Mouse (Mus musculus) kidney, adult 11 months (tissue): ENCODE measurements at regions not wholly inside any gene's neighbourhood (a gene's known extent, or its start where the extent isn't known, plus 50 kb on each side); places are given as distances from the start of the nearest gene placed in this dataset.
A peak's percentile ranks its signal among the peaks of the same experiment; 100 is the strongest.

ENCODE experiments used
- DNase-seq: peaks from one replicate; pipeline ENCODE4 v3.0.0; 2022

GRCm38 (mm10) chr4:114665684-114666083 lies 155.8 kb upstream of the Gm12830 start:
- peak; percentile 74 for DNase-seq

GRCm38 (mm10) chr4:114666238-114666978 lies 155.1 kb upstream of the Gm12830 start:
- DNase-seq: no peak

DNA sequence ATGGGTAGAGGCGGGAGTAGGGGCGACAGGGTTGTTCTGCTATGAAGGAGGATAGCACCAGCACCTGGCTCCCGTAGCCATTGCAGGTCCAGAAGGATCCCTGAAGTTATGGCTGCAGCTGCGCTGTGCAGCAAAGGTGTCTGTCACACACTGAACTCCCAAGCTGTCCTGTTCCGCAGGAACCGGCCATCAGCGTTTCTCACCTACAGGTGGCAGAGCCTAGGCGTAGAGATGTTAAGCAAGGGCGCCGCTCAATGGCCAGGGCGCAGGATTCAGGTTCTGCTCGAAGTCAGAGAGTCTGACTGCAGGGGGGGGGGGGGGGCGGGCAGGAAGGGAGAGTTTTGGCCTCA lies 154.6 kb upstream of the Gm12830 start:
- no peak for DNase-seq

DNA sequence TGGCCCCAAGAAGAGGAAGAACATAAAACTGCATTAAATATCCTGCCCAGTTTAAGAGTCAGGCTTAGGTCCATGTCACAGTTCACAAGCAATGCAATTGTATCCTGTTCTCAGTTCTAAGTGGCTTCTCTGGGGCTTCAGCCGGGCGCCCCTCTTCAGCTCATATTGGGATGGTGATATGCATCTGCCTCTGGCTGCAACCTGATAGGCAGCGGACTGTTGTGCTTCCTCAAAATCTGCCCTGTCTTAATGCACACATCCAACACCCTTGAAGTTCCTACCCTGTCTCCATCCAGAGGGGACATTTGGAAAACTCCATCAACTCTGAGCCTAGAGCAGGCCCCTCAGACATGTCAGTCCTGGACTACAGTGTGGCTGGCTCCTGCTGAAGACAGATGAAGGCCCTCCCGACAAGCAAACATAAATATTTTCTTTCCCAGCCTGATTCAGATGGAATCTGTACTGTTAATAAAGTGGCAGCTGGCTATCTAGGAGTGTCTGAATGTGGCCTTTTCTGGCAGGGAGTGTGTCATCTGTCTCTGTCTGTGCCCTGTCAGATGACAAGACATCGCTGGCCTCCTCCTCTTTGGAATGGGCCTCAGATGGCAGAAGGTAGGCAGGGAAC lies 149.3 kb upstream of the Gm12830 start:
- DNase-seq: no peak

GRCm38 (mm10) chr4:114676908-114677898 lies 144.3 kb upstream of the Gm12830 start:
- DNase-seq: no peak

GRCm38 (mm10) chr4:114678053-114678941 lies 143.2 kb upstream of the Gm12830 start:
- no peak for DNase-seq

- no peak for DNase-seq
Measured at GRCm38 (mm10) chr4:114680360-114680759, 141.2 kb upstream of the Gm12830 start.

DNA sequence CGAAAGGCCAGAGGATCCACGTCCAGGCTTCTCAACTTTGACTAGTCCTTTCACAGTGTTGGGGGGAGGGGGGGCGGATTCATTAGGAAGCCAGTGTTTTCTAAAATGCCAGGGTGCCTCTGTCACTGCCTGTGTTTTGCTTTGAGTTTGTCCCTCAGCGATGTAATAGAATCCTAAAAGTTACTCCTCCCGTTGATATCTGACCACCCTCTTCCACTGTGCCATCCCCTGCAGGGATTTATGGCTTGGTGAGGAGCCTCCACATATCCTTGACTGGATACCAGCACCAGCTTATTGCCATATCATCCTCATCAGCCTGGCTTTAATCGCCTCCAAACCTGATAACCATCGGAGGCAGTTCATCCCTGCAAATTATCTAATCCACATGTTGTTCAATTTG lies 138.6 kb upstream of the Gm12830 start:
- no peak for DNase-seq

DNA sequence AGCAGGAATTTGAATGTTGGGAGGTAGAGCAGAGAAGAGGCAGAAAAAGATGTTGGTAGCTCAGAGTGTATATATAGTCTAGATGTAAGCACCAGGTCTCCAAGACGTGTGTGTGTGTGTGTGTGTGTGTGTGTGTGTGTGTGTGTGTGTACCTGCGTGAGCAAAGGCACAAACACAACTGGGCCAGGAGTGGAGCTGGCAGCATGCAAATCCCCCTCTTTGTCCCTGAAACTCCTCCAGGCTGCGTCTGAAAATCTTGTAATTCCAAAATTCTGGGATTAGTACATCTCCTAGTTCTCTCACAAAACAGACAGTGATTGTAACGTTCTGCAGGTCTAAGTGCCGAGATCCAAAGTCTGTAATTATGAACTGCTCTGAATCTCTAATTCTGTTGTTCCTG lies 137.8 kb upstream of the Gm12830 start:
- DNase-seq: no peak

- no peak for DNase-seq
Measured at GRCm38 (mm10) chr4:114684844-114685382, 136.6 kb upstream of the Gm12830 start.

- DNase-seq: no peak
Measured at GRCm38 (mm10) chr4:114685454-114685853, 136.1 kb upstream of the Gm12830 start.

- DNase-seq: no peak
Measured at GRCm38 (mm10) chr4:114686091-114686490, 135.4 kb upstream of the Gm12830 start.

- DNase-seq: peak; percentile 58
Measured at GRCm38 (mm10) chr4:114688356-114688972, 133.1 kb upstream of the Gm12830 start.

GRCm38 (mm10) chr4:114688973-114689371 lies 132.6 kb upstream of the Gm12830 start:
- DNase-seq: no peak

DNA sequence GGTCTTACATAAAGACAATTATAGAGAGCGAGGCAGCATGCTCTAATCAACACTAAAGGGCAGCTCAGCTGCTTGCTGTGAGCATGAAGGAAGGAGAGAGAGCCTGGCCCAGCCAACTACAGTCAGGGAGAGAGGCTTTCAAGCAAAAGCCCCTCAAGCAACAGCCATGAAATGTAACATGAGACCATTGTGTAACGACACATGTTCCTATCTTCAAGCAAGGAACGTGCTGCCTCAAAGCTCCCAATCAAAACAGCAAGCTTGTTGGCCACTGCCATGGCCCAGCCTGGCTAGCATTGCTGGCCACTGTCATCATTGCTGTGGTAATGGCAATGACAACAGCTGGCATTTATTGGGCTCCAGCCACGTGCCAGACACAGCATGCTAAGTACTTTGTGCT lies 115.9 kb upstream of the Gm12830 start:
- DNase-seq: no peak

DNA sequence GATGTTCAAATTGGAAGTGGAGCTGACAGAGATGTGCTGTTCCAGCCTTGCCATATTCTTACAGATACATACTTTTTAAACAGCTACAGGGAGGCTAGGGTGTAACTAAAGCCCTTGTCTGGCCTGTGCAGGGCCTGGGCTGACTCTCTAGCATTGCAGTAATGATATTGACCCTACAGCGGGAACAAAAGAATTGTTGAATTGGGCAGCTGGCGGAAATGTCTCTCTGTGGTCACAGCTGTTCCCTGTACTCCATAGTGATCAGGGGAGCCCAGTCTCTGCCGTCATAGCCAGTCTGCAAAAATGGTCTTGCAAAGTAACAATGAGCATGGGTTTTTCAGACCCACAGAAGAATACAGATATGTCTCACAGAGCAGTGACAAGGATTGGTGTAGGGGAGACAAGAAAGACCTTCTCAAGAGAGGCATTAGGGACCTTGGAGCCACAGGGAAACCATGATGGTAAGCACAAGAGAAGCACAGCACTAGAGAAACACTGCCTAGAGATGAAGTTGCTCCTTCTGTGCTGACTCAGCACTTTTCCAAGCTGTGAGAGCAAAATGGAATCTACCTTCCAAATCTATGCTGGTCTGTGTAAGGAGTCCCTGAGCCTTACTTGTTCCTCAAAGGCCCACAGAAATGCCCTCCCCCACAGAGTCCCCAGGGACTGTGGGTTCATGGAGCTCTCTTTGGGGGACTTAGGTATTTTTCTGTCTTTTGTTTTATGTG lies 111.2 kb upstream of the Gm12830 start:
- no peak for DNase-seq

GRCm38 (mm10) chr4:114711082-114711481 lies 110.4 kb upstream of the Gm12830 start:
- DNase-seq: no peak

DNA sequence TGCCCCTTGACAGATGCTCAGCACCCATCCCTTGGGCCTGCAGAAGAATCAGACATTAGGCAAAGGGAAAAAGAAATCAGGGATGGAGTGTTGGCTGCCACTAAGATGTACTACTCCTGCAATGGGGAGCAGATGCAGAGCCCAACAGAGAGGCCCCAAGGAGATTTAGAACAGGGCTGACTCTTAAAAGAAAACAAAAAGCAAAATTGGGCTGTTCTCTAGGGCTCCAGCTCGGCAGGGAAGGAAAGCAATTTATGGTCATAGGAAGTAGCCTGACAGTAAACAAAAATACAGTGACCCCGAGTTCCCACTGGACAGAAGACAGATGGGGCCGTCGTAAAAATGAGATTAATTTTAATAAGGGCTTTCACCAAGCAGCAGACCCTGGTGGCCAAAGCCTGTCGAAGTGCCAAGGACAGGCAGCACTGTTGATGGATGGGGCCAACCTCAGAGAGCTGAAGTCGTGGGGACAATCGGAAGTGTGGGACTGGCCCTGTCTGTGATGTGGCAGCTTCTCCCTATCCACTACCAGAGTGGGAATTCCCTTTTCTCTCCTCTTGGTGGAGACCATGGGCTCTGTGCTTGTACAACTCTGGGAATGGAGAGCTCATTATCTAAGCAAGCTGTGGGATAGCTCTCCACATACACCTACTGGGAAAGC lies 109.4 kb upstream of the Gm12830 start:
- peak; percentile 70 for DNase-seq

- DNase-seq: no peak
Measured at GRCm38 (mm10) chr4:114712921-114713527, 108.5 kb upstream of the Gm12830 start.

GRCm38 (mm10) chr4:114716703-114717102 lies 104.8 kb upstream of the Gm12830 start:
- no peak for DNase-seq
